Mouse (Mus musculus) hindbrain, embryonic 15.5 days (tissue): ENCODE results near the gene Hk1. TPM values are rescaled to one million over a fixed set of nuclear protein-coding genes. Genes with fewer than 3 reads are reported as not detected.
"Not testable (repeated sequence)": the region's sequence is repeated elsewhere in the genome, so short reads cannot be mapped to it uniquely, and the experiment has no call there.

ENCODE experiments used
- ATAC-seq: fragments of 200-750 bp; cut with Nextera tagmentation; 2 replicates; pipeline ENCODE4 v1.8.0; 2017; ENCODE audit warnings: low read depth, moderate number of reproducible peaks, moderate TSS enrichment; ENCODE audit not compliant: low FRiP score
- H3K27ac ChIP-seq: fragments of 300-500 bp; sonication (generic); replicated peaks from 2 replicates; pipeline ENCODE4 v1.5.1; 2015; ENCODE audit warnings: mild to moderate bottlenecking, inconsistent platforms
- H3K27me3 ChIP-seq: fragments of 300-500 bp; sonication (generic); 2 replicates; pipeline ENCODE4 v1.6.1; 2015; ENCODE audit warnings: control low read depth, inconsistent platforms
- H3K36me3 ChIP-seq: fragments of 300-500 bp; sonication (generic); 2 replicates; pipeline ENCODE4 v1.6.1; 2015; ENCODE audit warnings: control low read depth, inconsistent platforms
- H3K4me1 ChIP-seq: fragments of 300-500 bp; sonication (generic); replicated peaks from 2 replicates; pipeline ENCODE4 v1.6.1; 2015; ENCODE audit warnings: control low read depth, inconsistent platforms
- H3K4me2 ChIP-seq: fragments of 300-500 bp; sonication (generic); 2 replicates; pipeline ENCODE4 v1.6.1; 2015; ENCODE audit warnings: moderate library complexity, mild to moderate bottlenecking, inconsistent platforms
- H3K4me3 ChIP-seq: fragments of 300-500 bp; sonication (generic); 2 replicates; pipeline ENCODE4 v1.5.1; 2015; ENCODE audit warnings: mild to moderate bottlenecking, inconsistent platforms
- H3K9ac ChIP-seq: fragments of 300-500 bp; sonication (generic); 2 replicates; pipeline ENCODE4 v1.6.1; 2015; ENCODE audit warnings: inconsistent platforms
- H3K9me3 ChIP-seq: fragments of 300-500 bp; sonication (generic); 2 replicates; pipeline ENCODE4 v1.6.1; 2016; ENCODE audit warnings: control low read depth, inconsistent platforms
- WGBS: fragments of 180-500 bp; shearing (Covaris S2); methylation state at CpG from one replicate; pipeline ENCODE4 v1.1.7; 2015; 5-methylcytosine and 5-hydroxymethylcytosine counted together
- polyA plus RNA-seq: library from polyadenylated mRNA; unstranded; fragments of >200 nt; fragmentation: Nextera tagmentation; extraction: Ambion mirVana; gene quantifications from 2 replicates; pipeline ENCODE4 v1.2.1, GENCODE M21; 2015

The Hk1 gene
- polyA plus RNA-seq, 1 experiment from 2014 or later: 140 TPM

DNA sequence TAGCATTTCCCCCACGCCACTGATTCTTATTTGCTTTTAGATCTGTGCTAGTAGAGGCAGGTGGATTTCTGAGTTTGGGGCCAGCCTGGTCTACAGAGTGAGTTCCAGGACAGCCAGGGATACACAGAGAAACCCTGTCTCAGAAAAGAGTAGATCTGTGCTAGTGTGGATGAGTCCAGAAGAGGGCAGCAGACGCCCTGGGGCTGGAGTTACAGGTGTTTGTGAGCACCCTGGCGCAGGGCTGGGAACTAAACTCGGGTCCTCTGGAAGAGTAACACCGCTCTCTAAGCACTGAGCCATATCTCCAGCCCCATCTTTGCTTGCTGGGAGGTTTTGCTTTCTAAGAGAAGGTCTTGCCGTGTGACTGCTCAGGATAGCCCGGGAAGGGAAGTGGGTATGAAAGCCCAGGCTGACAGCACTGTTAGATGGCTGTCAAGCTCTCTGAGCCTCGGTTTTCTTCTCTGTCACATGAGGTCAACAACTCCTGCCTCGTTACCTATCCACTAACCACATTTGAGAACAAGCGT, 50.8 kb downstream of the Hk1 start:
- Histone ChIP-seq H3K27me3 (no peaks in the 10 kb centered on the region), H3K4me1 (peaks cover 14% of the 10 kb centered on the region), H3K9me3 (no peaks in the 10 kb centered on the region), H3K4me2 (no peak overlapping the region), H3K9ac (no peak overlapping the region), H3K36me3 (no peaks in the 10 kb centered on the region), H3K4me3 (no peak overlapping the region), H3K27ac (no peak overlapping the region)
- ATAC-seq: no peak
- 90% methylated on average over 10 of the region's 10 CpGs for WGBS

DNA sequence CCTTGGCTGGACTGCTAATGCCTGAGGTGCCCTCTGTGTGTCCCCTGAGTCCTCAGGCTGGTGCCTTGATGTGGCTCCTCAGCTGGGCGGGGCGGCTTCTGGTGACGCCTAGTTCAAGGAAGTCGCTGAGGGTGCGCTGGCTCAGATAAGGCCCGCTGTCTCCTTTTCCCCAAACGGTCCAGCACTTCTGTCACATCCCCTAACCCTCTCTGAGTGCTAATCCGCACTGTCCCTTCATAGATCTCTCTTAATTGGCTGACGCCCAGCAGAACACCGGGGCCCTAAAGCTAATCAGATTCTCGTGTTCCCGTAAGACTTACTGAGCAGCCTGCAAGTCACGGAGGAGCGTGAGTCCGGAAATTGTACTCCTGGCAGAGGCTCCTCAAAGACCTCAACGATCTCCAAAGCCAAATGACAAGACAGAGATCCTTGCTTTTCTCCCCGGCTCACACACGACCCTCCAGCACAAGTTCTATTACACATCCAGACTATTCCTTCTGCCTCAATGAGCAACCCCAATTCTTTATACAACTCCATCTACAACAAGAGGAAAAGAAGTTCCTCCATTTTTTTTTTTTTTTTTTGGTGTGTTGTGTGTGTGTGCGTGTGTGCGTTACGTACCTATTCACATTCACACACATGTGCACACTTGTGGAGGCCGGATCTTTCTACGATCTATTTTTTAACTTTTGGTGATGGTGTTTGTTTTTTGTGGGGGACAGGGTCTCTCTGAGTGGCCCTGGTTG, 52.0 kb downstream of the Hk1 start:
- H3K4me2 ChIP-seq: no peak overlapping the region
- H3K36me3 ChIP-seq: no peaks in the 10 kb centered on the region
- H3K27me3 ChIP-seq: no peaks in the 10 kb centered on the region
- H3K9me3 ChIP-seq: no peaks in the 10 kb centered on the region
- 61% methylated on average over 23 of the region's 23 CpGs for WGBS
- H3K4me3 ChIP-seq: no peak overlapping the region
- no peak overlapping the region for H3K27ac ChIP-seq
- peaks cover 7% of the 10 kb centered on the region for H3K4me1 ChIP-seq
- H3K9ac ChIP-seq: no peak overlapping the region
- ATAC-seq: no peak

DNA sequence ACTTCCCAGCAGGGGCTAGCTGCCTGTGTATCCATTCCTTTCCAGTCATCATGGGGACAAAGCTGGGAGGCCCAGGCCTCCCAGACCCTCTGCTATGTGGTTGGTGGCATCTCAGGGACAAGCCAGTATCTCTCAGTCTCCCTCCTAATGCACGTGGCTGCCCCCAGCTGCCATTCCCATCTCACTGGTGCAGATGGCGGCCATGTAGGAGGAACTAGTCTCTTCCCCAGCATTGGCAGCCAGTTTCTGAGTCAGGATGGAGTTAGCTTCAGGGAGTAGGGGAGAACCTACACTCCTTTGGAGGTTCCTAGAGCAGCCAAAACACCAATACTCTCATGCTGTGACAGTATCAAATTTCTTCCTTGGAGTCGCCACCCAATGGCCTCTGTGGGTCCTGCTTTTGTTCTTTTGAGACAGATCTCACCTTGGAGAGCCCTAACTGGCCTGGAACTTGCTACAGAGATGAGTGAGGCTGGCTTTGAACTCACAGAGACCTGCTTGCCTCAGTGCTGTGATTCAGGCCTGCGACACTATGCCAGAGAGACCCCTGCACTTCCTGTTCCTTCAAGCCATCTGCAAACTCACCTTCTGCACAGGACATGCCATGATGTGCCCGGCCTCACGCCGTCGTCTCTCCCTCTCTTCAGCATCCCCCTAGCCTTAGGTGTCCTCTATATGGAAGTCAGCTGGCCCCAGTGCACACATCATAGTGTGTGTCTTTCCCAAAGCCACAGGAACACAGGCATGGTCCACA, 52.7 kb downstream of the Hk1 start:
- no peaks in the 10 kb centered on the region for H3K36me3 ChIP-seq
- no peak overlapping the region for H3K4me2 ChIP-seq
- no peaks in the 10 kb centered on the region for H3K27me3 ChIP-seq
- no peaks in the 10 kb centered on the region for H3K9me3 ChIP-seq
- no peak overlapping the region for H3K4me3 ChIP-seq
- no peak for ATAC-seq
- no peak overlapping the region for H3K27ac ChIP-seq
- H3K4me1 ChIP-seq: no peaks in the 10 kb centered on the region
- 75% methylated on average over 8 of the region's 8 CpGs for WGBS
- no peak overlapping the region for H3K9ac ChIP-seq

DNA sequence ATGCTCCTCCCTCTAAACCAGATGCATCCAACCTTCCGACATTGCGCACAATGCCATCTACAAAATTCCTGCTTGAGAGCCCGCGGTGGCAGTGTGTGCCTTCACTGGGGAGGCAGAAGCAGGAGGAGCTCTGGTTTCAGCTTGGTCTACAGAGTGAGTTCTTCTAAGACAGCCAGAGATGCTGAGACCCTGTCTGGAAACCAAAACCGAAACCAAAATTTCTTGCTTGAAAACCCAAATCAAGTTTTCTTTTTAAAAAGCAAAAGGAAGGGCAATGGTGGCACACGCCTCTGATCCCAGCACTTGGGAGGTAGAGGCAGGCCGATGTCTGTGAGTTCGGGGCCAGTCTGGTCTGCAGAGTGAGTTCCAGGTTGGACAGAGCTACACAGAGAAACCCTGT, 53.7 kb downstream of the Hk1 start:
- no peak overlapping the region for H3K9ac ChIP-seq
- no peaks in the 10 kb centered on the region for H3K9me3 ChIP-seq
- no peaks in the 10 kb centered on the region for H3K27me3 ChIP-seq
- no peak for ATAC-seq
- H3K4me3 ChIP-seq: no peak overlapping the region
- 94% methylated on average over 8 of the region's 8 CpGs for WGBS
- no peaks in the 10 kb centered on the region for H3K4me1 ChIP-seq
- H3K27ac ChIP-seq: no peak overlapping the region
- H3K4me2 ChIP-seq: no peak overlapping the region
- no peaks in the 10 kb centered on the region for H3K36me3 ChIP-seq

GRCm38 (mm10) chr10:62322821-62323220, 56.9 kb downstream of the Hk1 start:
- not testable (repeated sequence) for H3K4me3 ChIP-seq, ATAC-seq
- WGBS: 93% methylated on average over 8 of the region's 8 CpGs

GRCm38 (mm10) chr10:62321457-62321856, 58.3 kb downstream of the Hk1 start:
- H3K4me3 ChIP-seq: no peak overlapping the region
- no peak overlapping the region for H3K9ac ChIP-seq

More at GRCm38 (mm10) chr10:62322821-62323220, 56.9 kb downstream of the Hk1 start:
- not testable (repeated sequence) for H3K27ac ChIP-seq, H3K27me3 ChIP-seq, H3K4me1 ChIP-seq, H3K36me3 ChIP-seq, H3K4me2 ChIP-seq, H3K9me3 ChIP-seq, H3K9ac ChIP-seq

GRCm38 (mm10) chr10:62320402-62320978, 59.2 kb downstream of the Hk1 start:
- Histone ChIP-seq H3K4me2 (no peak overlapping the region), H3K36me3 (no peaks in the 10 kb centered on the region), H3K9ac (no peak overlapping the region), H3K4me3 (no peak overlapping the region), H3K27me3 (no peaks in the 10 kb centered on the region), H3K4me1 (no peaks in the 10 kb centered on the region; the same call in 1 of the 2 replicates), H3K27ac (no peak overlapping the region), H3K9me3 (no peaks in the 10 kb centered on the region)
- 76% methylated on average over 9 of the region's 9 CpGs for WGBS
- ATAC-seq: peak; percentile 67

More at GRCm38 (mm10) chr10:62321457-62321856, 58.3 kb downstream of the Hk1 start:
- Histone ChIP-seq H3K36me3 (no peaks in the 10 kb centered on the region), H3K27ac (no peak overlapping the region), H3K4me1 (no peaks in the 10 kb centered on the region; the same call in 1 of the 2 replicates), H3K27me3 (no peaks in the 10 kb centered on the region), H3K4me2 (no peak overlapping the region), H3K9me3 (no peaks in the 10 kb centered on the region)
- 79% methylated on average over 9 of the region's 9 CpGs for WGBS
- ATAC-seq: no peak

DNA sequence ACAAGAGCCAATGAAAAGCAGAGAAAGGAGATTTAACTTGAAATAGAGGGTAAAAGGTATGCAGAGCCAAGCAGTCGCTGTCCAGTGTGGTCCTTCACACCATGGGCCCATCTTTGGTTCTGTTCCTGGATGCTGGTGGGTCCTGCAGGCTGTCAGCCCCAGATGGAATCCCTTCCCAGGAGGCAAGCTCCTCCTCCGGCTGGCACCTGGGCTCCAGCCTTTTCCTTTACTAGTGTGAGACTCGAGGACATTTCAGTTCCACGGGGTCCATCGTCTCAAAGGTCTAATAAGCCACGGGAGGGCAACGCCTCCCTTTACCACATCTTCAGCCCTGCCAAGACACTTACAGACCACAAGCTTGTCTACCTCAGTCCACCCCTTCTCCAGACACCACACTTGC, 60.6 kb downstream of the Hk1 start:
- H3K27me3 ChIP-seq: no peaks in the 10 kb centered on the region
- no peaks in the 10 kb centered on the region for H3K9me3 ChIP-seq
- H3K4me2 ChIP-seq: no peak overlapping the region
- no peak overlapping the region for H3K27ac ChIP-seq
- no peaks in the 10 kb centered on the region; the same call in 1 of the 2 replicates for H3K4me1 ChIP-seq
- WGBS: 86% methylated on average over 7 of the region's 7 CpGs
- no peak overlapping the region for H3K4me3 ChIP-seq
- ATAC-seq: no peak
- 0 out of 2 replicates have a peak, but pooled peaks cover 3% of the 10 kb centered on the region for H3K36me3 ChIP-seq
- no peak overlapping the region for H3K9ac ChIP-seq

GRCm38 (mm10) chr10:62316467-62316866, 63.2 kb downstream of the Hk1 start:
- Histone ChIP-seq H3K9me3 (no peaks in the 10 kb centered on the region), H3K4me1 (no peaks in the 10 kb centered on the region; the same call in 1 of the 2 replicates), H3K9ac (no peak overlapping the region), H3K36me3 (0 out of 2 replicates have a peak, but pooled peaks cover 3% of the 10 kb centered on the region), H3K4me3 (no peak overlapping the region), H3K4me2 (no peak overlapping the region), H3K27me3 (no peaks in the 10 kb centered on the region), H3K27ac (no peak overlapping the region)
- 68% methylated on average over 8 of the region's 8 CpGs for WGBS
- no peak for ATAC-seq

GRCm38 (mm10) chr10:62313885-62314424, 65.8 kb downstream of the Hk1 start:
- no peaks in the 10 kb centered on the region for H3K9me3 ChIP-seq
- H3K27me3 ChIP-seq: no peaks in the 10 kb centered on the region
- ATAC-seq: 0 out of 2 replicates have a peak, but pooled peaks have one; percentile 23
- H3K4me1 ChIP-seq: no peaks in the 10 kb centered on the region
- H3K27ac ChIP-seq: no peak overlapping the region
- 0 out of 2 replicates have a peak, but pooled peaks cover 3% of the 10 kb centered on the region for H3K36me3 ChIP-seq
- H3K9ac ChIP-seq: no peak overlapping the region
- WGBS: 62% methylated on average over 15 of the region's 15 CpGs
- H3K4me3 ChIP-seq: no peak overlapping the region
- no peak overlapping the region for H3K4me2 ChIP-seq

GRCm38 (mm10) chr10:62313140-62313539, 66.6 kb downstream of the Hk1 start:
- H3K4me2 ChIP-seq: no peak overlapping the region
- H3K9ac ChIP-seq: no peak overlapping the region
- no peak overlapping the region for H3K4me3 ChIP-seq
- H3K9me3 ChIP-seq: no peaks in the 10 kb centered on the region
- H3K36me3 ChIP-seq: 0 out of 2 replicates have a peak, but pooled peaks cover 3% of the 10 kb centered on the region
- H3K4me1 ChIP-seq: no peaks in the 10 kb centered on the region
- no peaks in the 10 kb centered on the region for H3K27me3 ChIP-seq
- no peak for ATAC-seq
- WGBS: 75% methylated on average over 7 of the region's 10 CpGs
- H3K27ac ChIP-seq: no peak overlapping the region
